Mouse (Mus musculus): ENCODE measurements at regions not wholly inside any gene's neighbourhood (a gene's known extent, or its start where the extent isn't known, plus 50 kb on each side); places are given as distances from the start of the nearest gene placed in this dataset.

- TF ChIP-seq CTCF (IDR thresholded peaks at IDR 0.05; ENCODE audit: low read depth, low read length) (no peak), POLR2A (IDR thresholded peaks at IDR 0.05; ENCODE audit: insufficient read depth, low read length) (no peak), EP300 (IDR thresholded peaks at IDR 0.05; ENCODE audit: insufficient read depth, low read depth, low read length) (no peak)
Observed at GRCm38 (mm10) chr7:133234326-133234725, 110.2 kb upstream of the Ctbp2 start.
